Mouse (Mus musculus): ENCODE results near the gene Tekt1. TPM values are rescaled to one million over a fixed set of nuclear protein-coding genes. Genes with fewer than 3 reads are reported as not detected.

Gene Tekt1
- not detected for total RNA-seq (2023)

GRCm38 (mm10) chr11:72362347-72362741 is at the start of gene Tekt1:
Gene Tekt1 (minus strand): TSS chr11:72362442.

GRCm38 (mm10) chr11:72411093-72411921 is 49.1 kb upstream of the Tekt1 start, which contains the start of gene Smtnl2:
Gene Smtnl2 (minus strand): TSS chr11:72411713.

GRCm38 (mm10) chr11:72314151-72314895 is 47.9 kb downstream of the Tekt1 start, which contains the start of gene Fbxo39:
Gene Fbxo39 (plus strand): TSS chr11:72314444.

GRCm38 (mm10) chr11:72301334-72301733 is 60.9 kb downstream of the Tekt1 start, which contains the start of gene Xaf1:
Gene Xaf1 (plus strand): TSS chr11:72301629.

Other genes starting within 250 kb of the Tekt1 start
- gene Pitpnm3, start 226.7 kb downstream of the Tekt1 start, total RNA-seq (2023) = under 1 TPM; 0.07 to 0.09 TPM
- gene Gm43951, start 155.6 kb downstream of the Tekt1 start, total RNA-seq (2023) = under 1 TPM; 0.26 to 0.79 TPM
- gene 4933427D14Rik, start 155.0 kb downstream of the Tekt1 start, total RNA-seq (2023) = 1 to 10 TPM; 6.8 to 7.9 TPM
- 10 to 100 TPM; 45.7 to 51.2 TPM for gene Txndc17, start 154.9 kb downstream of the Tekt1 start, total RNA-seq (2023)
- 10 to 100 TPM; 30.6 to 33.7 TPM for gene Med31, start 146.8 kb downstream of the Tekt1 start, total RNA-seq (2023)
- gene Slc13a5, start 95.2 kb downstream of the Tekt1 start, total RNA-seq (2023) = 1 to 10 TPM; 1.2 to 1.8 TPM
- 10 to 100 TPM; 16.2 to 16.9 TPM for gene Xaf1, start 60.8 kb downstream of the Tekt1 start, total RNA-seq (2023)
- under 1 TPM in 1 of 2 experiments, not detected in 1; 0.24 TPM for gene Fbxo39, start 48.0 kb downstream of the Tekt1 start, total RNA-seq (2023)
- under 1 TPM; 0.18 to 0.24 TPM for gene Smtnl2, start 49.3 kb upstream of the Tekt1 start, total RNA-seq (2023)
- gene Ggt6, start 73.1 kb upstream of the Tekt1 start, total RNA-seq (2023) = not detected
- gene Mybbp1a, start 78.9 kb upstream of the Tekt1 start, total RNA-seq (2023) = 10 to 100 TPM; 33.5 to 37.5 TPM
- 1 to 10 TPM in 1 of 2 experiments, under 1 TPM in 1; 0.68 to 1.2 TPM for gene Spns2, start 127.5 kb upstream of the Tekt1 start, total RNA-seq (2023)
- gene Spns3, start 188.1 kb upstream of the Tekt1 start, total RNA-seq (2023) = 10 to 100 TPM in 1 of 2 experiments, 1 to 10 TPM in 1; 9.6 to 10.8 TPM
- 10 to 100 TPM; 18.0 to 22.5 TPM for gene Ube2g1, start 244.8 kb upstream of the Tekt1 start, total RNA-seq (2023)

All from neutrophil, adult 83 days (primary cell).